Mouse (Mus musculus) liver, postnatal 0 days (tissue): Measurements from ENCODE around the gene Rere. TPM values are rescaled to one million over a fixed set of nuclear protein-coding genes. Genes with fewer than 3 reads are reported as not detected.
A peak's percentile ranks its signal among the peaks of the same experiment; 100 is the strongest.

Experiments
- ATAC-seq: fragments of 200-750 bp; cut with Nextera tagmentation; 2 replicates; pipeline ENCODE4 v1.8.0; 2017; ENCODE audit warnings: mild to moderate bottlenecking, moderate library complexity
- DNase-seq: peaks from one replicate; pipeline ENCODE4 v3.0.0-alpha.2; 2016
- H3K27ac ChIP-seq: fragments of 300-500 bp; sonication (generic); 2 replicates; pipeline ENCODE4 v1.5.1; 2014; ENCODE audit warnings: antibody characterized with exemption, moderate library complexity, mild to moderate bottlenecking, low read depth
- H3K27me3 ChIP-seq: fragments of 300-500 bp; sonication (generic); 2 replicates; pipeline ENCODE4 v1.6.1; 2014; ENCODE audit warnings: low read length, control low read depth, mixed read lengths; ENCODE audit not compliant: insufficient read depth
- H3K36me3 ChIP-seq: fragments of 300-500 bp; sonication (generic); replicated peaks from 2 replicates; pipeline ENCODE4 v1.6.1; 2014; ENCODE audit warnings: mild to moderate bottlenecking, control low read depth, low read length, moderate library complexity, mixed read lengths; ENCODE audit not compliant: insufficient read depth
- H3K4me1 ChIP-seq: fragments of 300-500 bp; sonication (generic); 2 replicates; pipeline ENCODE4 v1.6.1; 2014; ENCODE audit warnings: antibody characterized with exemption, mild to moderate bottlenecking, control low read depth; ENCODE audit not compliant: insufficient read depth
- H3K4me2 ChIP-seq: fragments of 300-500 bp; sonication (generic); 2 replicates; pipeline ENCODE4 v1.6.1; 2014; ENCODE audit warnings: low read depth, mild to moderate bottlenecking, low read length, moderate library complexity, mixed read lengths
- H3K4me3 ChIP-seq: fragments of 300-500 bp; sonication (generic); 2 replicates; pipeline ENCODE4 v1.5.1; 2014; ENCODE audit warnings: low read depth, low read length
- H3K9ac ChIP-seq: fragments of 300-500 bp; sonication (generic); replicated peaks from 2 replicates; pipeline ENCODE4 v1.6.1; 2014; ENCODE audit warnings: mild to moderate bottlenecking, moderate library complexity
- H3K9me3 ChIP-seq: fragments of 300-500 bp; sonication (generic); 2 replicates; pipeline ENCODE4 v1.6.1; 2016; ENCODE audit warnings: mild to moderate bottlenecking, control low read depth, low read length, mixed read lengths
- CTCF ChIP-seq: sonication (generic); IDR thresholded peaks from 2 replicates; pipeline ENCODE4 v1.5.1; 2016; ENCODE audit warnings: antibody characterized with exemption, low read depth
- EP300 ChIP-seq: IDR thresholded peaks from 2 replicates; pipeline ENCODE4 v1.6.1; 2016; ENCODE audit warnings: antibody characterized with exemption, low read depth, mild to moderate bottlenecking
- WGBS: fragments of 180-500 bp; shearing (Covaris S2); extraction: QIAGEN DNeasy Blood & Tissue Kit; methylation state at CpG from one replicate; pipeline ENCODE4 v1.1.7; 2014; ENCODE audit not compliant: insufficient replicate concordance; 5-methylcytosine and 5-hydroxymethylcytosine counted together
- polyA plus RNA-seq: library from polyadenylated mRNA; unstranded; fragments of >200 nt; fragmentation: Nextera tagmentation; extraction: Ambion mirVana; gene quantifications from 2 replicates; pipeline ENCODE4 v1.2.1, GENCODE M21; 2015

Gene Rere
- polyA plus RNA-seq, 1 experiment from 2014 or later, result 4.3 TPM

- no peak overlapping the region for H3K4me2 ChIP-seq
- H3K9me3 ChIP-seq, result no peaks in the 10 kb centered on the region
- no peaks in the 10 kb centered on the region for H3K27me3 ChIP-seq
- H3K27ac ChIP-seq, result no peak overlapping the region
- no peak overlapping the region for H3K4me3 ChIP-seq
- no peak for DNase-seq
- H3K9ac ChIP-seq, result no peak overlapping the region
- no peak for ATAC-seq
- TF ChIP-seq CTCF (no peak), EP300 (no peak)
- 85% methylated on average over 9 of the region's 9 CpGs for WGBS
- no peaks in the 10 kb centered on the region for H3K36me3 ChIP-seq
- H3K4me1 ChIP-seq, result peaks cover 3% of the 10 kb centered on the region; the same call in 1 of the 2 replicates
These were observed 362.9 kb downstream of the Rere start for GRCm38 (mm10) chr4:150644299-150644698.

- H3K4me3 ChIP-seq, result no peak overlapping the region
- no peak overlapping the region for H3K4me2 ChIP-seq
- H3K27ac ChIP-seq, result no peak overlapping the region
- peaks cover 14% of the 10 kb centered on the region for H3K27me3 ChIP-seq
- H3K4me1 ChIP-seq, result no peaks in the 10 kb centered on the region; the same call in 1 of the 2 replicates
- H3K9ac ChIP-seq, result no peak overlapping the region
- H3K9me3 ChIP-seq, result no peaks in the 10 kb centered on the region
- ATAC-seq, result peak; percentile 79
- peak; percentile 89 for TF ChIP-seq EP300
- no peak for TF ChIP-seq CTCF
- WGBS, result 51% methylated on average over 5 of the region's 5 CpGs
- DNase-seq, result no peak
- H3K36me3 ChIP-seq, result no peaks in the 10 kb centered on the region
These were observed 367.9 kb downstream of the Rere start for GRCm38 (mm10) chr4:150649327-150649726.

DNA sequence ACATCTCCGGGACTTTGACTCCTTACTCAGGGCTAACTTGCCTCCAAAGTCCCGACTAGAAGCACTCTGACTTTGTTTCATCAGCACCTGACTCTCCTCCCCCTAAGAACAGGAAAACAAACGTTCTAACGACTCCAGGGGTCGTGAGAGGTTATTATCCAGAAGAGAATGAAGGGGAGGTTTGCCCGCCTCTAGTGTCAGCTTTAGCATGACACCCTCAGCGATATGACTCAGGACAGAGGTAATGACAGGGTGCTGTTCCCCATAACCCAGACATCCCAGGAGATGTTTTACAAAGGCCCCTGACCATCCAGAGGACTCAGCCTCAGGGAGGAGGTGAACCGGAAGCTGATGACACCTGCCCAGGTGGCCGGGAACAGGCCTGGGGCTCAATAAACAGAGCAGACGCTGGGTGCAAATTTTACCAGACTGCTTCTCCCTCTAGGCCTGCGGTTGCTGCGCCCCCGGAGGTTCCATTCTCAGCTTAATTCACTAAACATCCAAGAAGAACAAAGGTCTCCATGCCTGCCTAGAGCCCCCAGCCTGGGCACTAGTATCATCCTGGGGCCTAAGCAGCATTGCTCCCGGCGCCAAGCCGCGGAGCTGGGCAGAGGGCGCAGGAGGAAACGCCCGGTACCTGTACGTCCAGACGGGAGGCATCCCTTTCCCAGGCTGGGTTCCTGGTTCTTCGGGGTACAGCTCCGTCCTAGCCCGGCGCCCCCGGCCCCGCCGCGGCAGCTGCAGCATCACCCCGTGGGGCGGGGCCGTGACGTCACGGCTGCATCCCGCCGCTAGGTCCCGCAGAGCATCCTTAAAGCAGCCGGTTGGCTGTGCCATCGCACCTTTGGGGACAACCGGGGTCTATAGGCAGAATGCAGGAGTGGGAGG lies 370.2 kb downstream of the Rere start, which contains the start of gene Slc45a1:
Slc45a1 (minus strand) TSS at position 785 of the 888 bp plus-strand sequence.
- Histone ChIP-seq H3K9me3 (peaks cover 1% of the 10 kb centered on the region; the same call in 1 of the 2 replicates), H3K27ac (no peak within 1 kb of the TSS), H3K4me1 (no peaks in the 10 kb centered on the region; the same call in 1 of the 2 replicates), H3K27me3 (peaks cover 14% of the 10 kb centered on the region), H3K36me3 (no peaks in the 10 kb centered on the region), H3K4me2 (no peak within 1 kb of the TSS), H3K4me3 (no peak within 1 kb of the TSS), H3K9ac (no peak within 1 kb of the TSS)
- ATAC-seq (no peak), DNase-seq (no peak)
- WGBS, result 10% methylated on average over 41 of the region's 41 CpGs
- no peak for TF ChIP-seq CTCF
- TF ChIP-seq EP300, result no peak

- 29% methylated on average over 11 of the region's 11 CpGs for WGBS
- H3K27me3 ChIP-seq, result peaks cover 14% of the 10 kb centered on the region
These were observed 371.7 kb downstream of the Rere start for GRCm38 (mm10) chr4:150653072-150653599.

GRCm38 (mm10) chr4:150655989-150656388 lies 374.5 kb downstream of the Rere start:
- H3K9ac ChIP-seq, result no peak overlapping the region
- no peaks in the 10 kb centered on the region; the same call in 1 of the 2 replicates for H3K4me1 ChIP-seq
- H3K4me2 ChIP-seq, result peak overlapping the region; percentile 22; the same call in 1 of the 2 replicates
- peaks cover 3% of the 10 kb centered on the region; the same call in 1 of the 2 replicates for H3K9me3 ChIP-seq
- ATAC-seq, result peak; percentile 85
- DNase-seq, result peak; percentile 88
- TF ChIP-seq EP300 (no peak), CTCF (peak; percentile 95)
- H3K4me3 ChIP-seq, result no peak overlapping the region
- H3K27me3 ChIP-seq, result peaks cover 14% of the 10 kb centered on the region
- 4% methylated on average over 17 of the region's 17 CpGs for WGBS
- H3K27ac ChIP-seq, result no peak overlapping the region
- no peaks in the 10 kb centered on the region for H3K36me3 ChIP-seq

More at GRCm38 (mm10) chr4:150653072-150653599, 371.7 kb downstream of the Rere start:
- no peak overlapping the region for H3K4me2 ChIP-seq
- no peak overlapping the region for H3K27ac ChIP-seq
- no peak for DNase-seq
- H3K36me3 ChIP-seq, result no peaks in the 10 kb centered on the region
- H3K9ac ChIP-seq, result no peak overlapping the region
- peaks cover 3% of the 10 kb centered on the region; the same call in 1 of the 2 replicates for H3K9me3 ChIP-seq
- ATAC-seq, result no peak
- H3K4me1 ChIP-seq, result no peaks in the 10 kb centered on the region; the same call in 1 of the 2 replicates
- TF ChIP-seq EP300, result no peak
- TF ChIP-seq CTCF, result no peak
- no peak overlapping the region for H3K4me3 ChIP-seq

- Histone ChIP-seq H3K4me1 (no peaks in the 10 kb centered on the region; the same call in 1 of the 2 replicates), H3K36me3 (no peaks in the 10 kb centered on the region), H3K4me2 (no peak overlapping the region), H3K9ac (no peak overlapping the region), H3K9me3 (peaks cover 3% of the 10 kb centered on the region; the same call in 1 of the 2 replicates), H3K27me3 (peaks cover 10% of the 10 kb centered on the region), H3K4me3 (no peak overlapping the region), H3K27ac (no peak overlapping the region)
- whole genome bisulfite sequencing, result 84% methylated on average over 6 of the region's 6 CpGs
- no peak for DNase-seq
- TF ChIP-seq EP300 (no peak), CTCF (peak; percentile 43)
- no peak for ATAC-seq
These were observed 375.1 kb downstream of the Rere start for GRCm38 (mm10) chr4:150656504-150656903.
